Mouse (Mus musculus): ENCODE results near the gene Foxp1. TPM values are rescaled to one million over a fixed set of nuclear protein-coding genes. Genes with fewer than 3 reads are reported as not detected.

Foxp1 gene
- total and polyA plus RNA-seq, 3 experiments, result 57.4 to 88.1 (median 79.8) TPM

- Histone ChIP-seq H3K9me3 (replicated peaks) (no peaks in the 10 kb centered on the region), H3K4me1 (ENCODE audit: insufficient read depth, low read depth, low read length) (no peaks in the 10 kb centered on the region), H3K4me3 (ENCODE audit: low read depth, low read length) (no peak overlapping the region), H3K27me3 (ENCODE audit: insufficient read depth, low read length) (no peaks in the 10 kb centered on the region), H3K36me3 (replicated peaks) (peaks cover 31% of the 10 kb centered on the region)
- DNase-seq (ENCODE audit: low spot score), result no peak
- no peak for ATAC-seq (ENCODE audit: extremely low read depth, insufficient number of reproducible peaks, low FRiP score, poor library complexity, severe bottlenecking)
- TF ChIP-seq GATA1 (IDR thresholded peaks at IDR 0.05; ENCODE audit: borderline replicate concordance, low read length) (no peak), CTCF (IDR thresholded peaks at IDR 0.05; ENCODE audit: low read depth, low read length) (no peak), POLR2AphosphoS5 (IDR thresholded peaks at IDR 0.05; ENCODE audit: insufficient replicate concordance, low read depth, low read length) (no peak), TAL1 (conservative IDR thresholded peaks at IDR 0.05; ENCODE audit: low read depth, low read length) (no peak), GATA2 (IDR thresholded peaks at IDR 0.05; ENCODE audit: borderline replicate concordance, low read depth, low read length) (no peak)
Observed at GRCm38 (mm10) chr6:99375376-99375775, 147.1 kb downstream of the Foxp1 start.

- H3K4me3 ChIP-seq (ENCODE audit: low read depth, low read length), result no peak overlapping the region
- H3K9me3 ChIP-seq (replicated peaks), result no peaks in the 10 kb centered on the region
- no peaks in the 10 kb centered on the region for H3K4me1 ChIP-seq (ENCODE audit: insufficient read depth, low read depth, low read length)
- no peaks in the 10 kb centered on the region for H3K27me3 ChIP-seq (ENCODE audit: insufficient read depth, low read length)
- DNase-seq (ENCODE audit: low spot score) (no peak), ATAC-seq (ENCODE audit: extremely low read depth, insufficient number of reproducible peaks, low FRiP score, poor library complexity, severe bottlenecking) (no peak)
- no peak for TF ChIP-seq TAL1 (conservative IDR thresholded peaks at IDR 0.05; ENCODE audit: low read depth, low read length)
- H3K36me3 ChIP-seq (replicated peaks), result peaks cover 32% of the 10 kb centered on the region
Observed at GRCm38 (mm10) chr6:99374448-99375271, 147.9 kb downstream of the Foxp1 start.

- H3K27me3 ChIP-seq (ENCODE audit: insufficient read depth, low read length), result no peaks in the 10 kb centered on the region
- no peaks in the 10 kb centered on the region for H3K9me3 ChIP-seq (replicated peaks)
- ATAC-seq (ENCODE audit: extremely low read depth, insufficient number of reproducible peaks, low FRiP score, poor library complexity, severe bottlenecking) (no peak), DNase-seq (ENCODE audit: low spot score) (no peak)
- H3K4me1 ChIP-seq (ENCODE audit: insufficient read depth, low read depth, low read length), result no peaks in the 10 kb centered on the region
- no peak overlapping the region for H3K4me3 ChIP-seq (ENCODE audit: low read depth, low read length)
- peaks cover 39% of the 10 kb centered on the region for H3K36me3 ChIP-seq (replicated peaks)
- TF ChIP-seq POLR2AphosphoS5 (IDR thresholded peaks at IDR 0.05; ENCODE audit: insufficient replicate concordance, low read depth, low read length) (no peak), GATA2 (IDR thresholded peaks at IDR 0.05; ENCODE audit: borderline replicate concordance, low read depth, low read length) (no peak), GATA1 (IDR thresholded peaks at IDR 0.05; ENCODE audit: borderline replicate concordance, low read length) (no peak), TAL1 (conservative IDR thresholded peaks at IDR 0.05; ENCODE audit: low read depth, low read length) (no peak), CTCF (IDR thresholded peaks at IDR 0.05; ENCODE audit: low read depth, low read length) (no peak)
Observed at GRCm38 (mm10) chr6:99372427-99372826, 150.1 kb downstream of the Foxp1 start.

- ATAC-seq (ENCODE audit: extremely low read depth, insufficient number of reproducible peaks, low FRiP score, poor library complexity, severe bottlenecking) (no peak), DNase-seq (ENCODE audit: low spot score) (no peak)
- no peaks in the 10 kb centered on the region for H3K27me3 ChIP-seq (ENCODE audit: insufficient read depth, low read length)
- peaks cover 39% of the 10 kb centered on the region for H3K36me3 ChIP-seq (replicated peaks)
- H3K4me3 ChIP-seq (ENCODE audit: low read depth, low read length), result no peak overlapping the region
- H3K9me3 ChIP-seq (replicated peaks), result no peaks in the 10 kb centered on the region
- no peaks in the 10 kb centered on the region for H3K4me1 ChIP-seq (ENCODE audit: insufficient read depth, low read depth, low read length)
- no peak for TF ChIP-seq TAL1 (conservative IDR thresholded peaks at IDR 0.05; ENCODE audit: low read depth, low read length)
- no peak for TF ChIP-seq CTCF (IDR thresholded peaks at IDR 0.05; ENCODE audit: low read depth, low read length)
- no peak for TF ChIP-seq GATA1 (IDR thresholded peaks at IDR 0.05; ENCODE audit: borderline replicate concordance, low read length)
- no peak for TF ChIP-seq POLR2AphosphoS5 (IDR thresholded peaks at IDR 0.05; ENCODE audit: insufficient replicate concordance, low read depth, low read length)
- no peak for TF ChIP-seq GATA2 (IDR thresholded peaks at IDR 0.05; ENCODE audit: borderline replicate concordance, low read depth, low read length)
Observed at GRCm38 (mm10) chr6:99372016-99372415, 150.5 kb downstream of the Foxp1 start.

- TF ChIP-seq GATA1 (IDR thresholded peaks at IDR 0.05; ENCODE audit: borderline replicate concordance, low read length) (no peak), CTCF (IDR thresholded peaks at IDR 0.05; ENCODE audit: low read depth, low read length) (no peak), GATA2 (IDR thresholded peaks at IDR 0.05; ENCODE audit: borderline replicate concordance, low read depth, low read length) (no peak), TAL1 (conservative IDR thresholded peaks at IDR 0.05; ENCODE audit: low read depth, low read length) (no peak), POLR2AphosphoS5 (IDR thresholded peaks at IDR 0.05; ENCODE audit: insufficient replicate concordance, low read depth, low read length) (no peak)
- no peaks in the 10 kb centered on the region for H3K27me3 ChIP-seq (ENCODE audit: insufficient read depth, low read length)
- no peak overlapping the region for H3K4me3 ChIP-seq (ENCODE audit: low read depth, low read length)
- no peak for DNase-seq (ENCODE audit: low spot score)
- H3K9me3 ChIP-seq (replicated peaks), result no peaks in the 10 kb centered on the region
- ATAC-seq (ENCODE audit: extremely low read depth, insufficient number of reproducible peaks, low FRiP score, poor library complexity, severe bottlenecking), result no peak
- H3K36me3 ChIP-seq (replicated peaks), result peaks cover 30% of the 10 kb centered on the region
- no peaks in the 10 kb centered on the region for H3K4me1 ChIP-seq (ENCODE audit: insufficient read depth, low read depth, low read length)
Observed at GRCm38 (mm10) chr6:99369931-99370330, 152.6 kb downstream of the Foxp1 start.

GRCm38 (mm10) chr6:99369156-99369555 lies 153.4 kb downstream of the Foxp1 start:
- ATAC-seq (ENCODE audit: extremely low read depth, insufficient number of reproducible peaks, low FRiP score, poor library complexity, severe bottlenecking) (no peak), DNase-seq (ENCODE audit: low spot score) (no peak)
- no peaks in the 10 kb centered on the region for H3K27me3 ChIP-seq (ENCODE audit: insufficient read depth, low read length)
- TF ChIP-seq POLR2AphosphoS5 (IDR thresholded peaks at IDR 0.05; ENCODE audit: insufficient replicate concordance, low read depth, low read length) (no peak), GATA2 (IDR thresholded peaks at IDR 0.05; ENCODE audit: borderline replicate concordance, low read depth, low read length) (no peak), CTCF (IDR thresholded peaks at IDR 0.05; ENCODE audit: low read depth, low read length) (no peak), TAL1 (conservative IDR thresholded peaks at IDR 0.05; ENCODE audit: low read depth, low read length) (no peak), GATA1 (IDR thresholded peaks at IDR 0.05; ENCODE audit: borderline replicate concordance, low read length) (no peak)
- H3K4me1 ChIP-seq (ENCODE audit: insufficient read depth, low read depth, low read length), result no peaks in the 10 kb centered on the region
- H3K9me3 ChIP-seq (replicated peaks), result no peaks in the 10 kb centered on the region
- peaks cover 27% of the 10 kb centered on the region for H3K36me3 ChIP-seq (replicated peaks)
- no peak overlapping the region for H3K4me3 ChIP-seq (ENCODE audit: low read depth, low read length)

Measured in G1E (cell line).